Comparison of ENCODE assay signal across 17 mouse cellular contexts in genomic region chr3:100480251-100481005, GRCm38 (mm10). TPM values are rescaled to one million over a fixed set of nuclear protein-coding genes. Genes with fewer than 3 reads are reported as not detected.
DNase-seq lines count a peak whose midpoint lies in the region; ATAC-seq and TF ChIP-seq lines count a peak whose summit lies in the region.
"Had no signal": no experiment of that assay in that cellular context is flagged by ENCODE, and none has a peak within 500 bp of the region (broad histone marks: within the 10 kb centered on the region; RNA-seq: fewer than 3 reads in every experiment).

No protein-coding gene starts in this region.

- TF ChIP-seq CTCF in liver, postnatal 0 days (IDR thresholded peaks at IDR 0.05; ENCODE audit: low read depth), result no peak

- H3K4me3 ChIP-seq in liver, embryonic 11.5 days (ENCODE audit: low read depth, low read length), result no peak overlapping the region
- H3K4me3 ChIP-seq in liver, postnatal 0 days (ENCODE audit: low read depth, low read length), result no peak overlapping the region
- H3K4me3 ChIP-seq: limb, embryonic 10.5 days; lung, embryonic 15.5 days; neural tube, embryonic 15.5 days had no signal

- H3K4me1 ChIP-seq in liver, embryonic 11.5 days (replicated peaks; ENCODE audit: control insufficient read depth, insufficient read depth, low read length), result peaks cover 37% of the 10 kb centered on the region
- peaks cover 34% of the 10 kb centered on the region for H3K4me1 ChIP-seq in liver, postnatal 0 days (ENCODE audit: insufficient read depth)
- H3K4me1 ChIP-seq: lung, embryonic 15.5 days; neural tube, embryonic 15.5 days had no signal

- H3K9ac ChIP-seq in liver, embryonic 11.5 days (ENCODE audit: low read depth, low read length), result no peak overlapping the region
- H3K9ac ChIP-seq in liver, postnatal 0 days (replicated peaks), result no peak overlapping the region
- H3K9ac ChIP-seq: lung, embryonic 15.5 days; neural tube, embryonic 15.5 days had no signal

- 74% methylated on average over 7 of the region's 7 CpGs for WGBS in liver, embryonic 11.5 days
- 67% methylated on average over 7 of the region's 7 CpGs for WGBS in liver, postnatal 0 days (ENCODE audit: insufficient replicate concordance)

- H3K4me2 ChIP-seq in liver, embryonic 11.5 days, result peak overlapping the region; percentile 78; the same call in 1 of the 2 replicates
- peak overlapping the region; percentile 57 for H3K4me2 ChIP-seq in liver, postnatal 0 days (ENCODE audit: low read depth, low read length)
- H3K4me2 ChIP-seq: lung, embryonic 15.5 days; neural tube, embryonic 15.5 days had no signal

- no peak overlapping the region; the same call in 1 of the 2 replicates for H3K27ac ChIP-seq in liver, embryonic 11.5 days (ENCODE audit: low read depth, low read length)
- H3K27ac ChIP-seq in liver, postnatal 0 days (ENCODE audit: low read depth), result peak overlapping the region; percentile 0; the same call in 1 of the 2 replicates
- H3K27ac ChIP-seq: limb, embryonic 10.5 days; lung, embryonic 15.5 days; neural tube, embryonic 15.5 days had no signal

- no peaks in the 10 kb centered on the region for H3K9me3 ChIP-seq in liver, embryonic 11.5 days (ENCODE audit: control insufficient read depth, low read length)
- no peaks in the 10 kb centered on the region for H3K9me3 ChIP-seq in liver, postnatal 0 days (ENCODE audit: low read length)
- H3K9me3 ChIP-seq: limb, embryonic 10.5 days; lung, embryonic 15.5 days; neural tube, embryonic 15.5 days had no signal

- H3K36me3 ChIP-seq in liver, embryonic 11.5 days (ENCODE audit: control insufficient read depth, insufficient read depth, low read length), result no peaks in the 10 kb centered on the region
- H3K36me3 ChIP-seq in liver, postnatal 0 days (replicated peaks; ENCODE audit: insufficient read depth, low read length), result peaks cover 10% of the 10 kb centered on the region; the same call in 1 of the 2 replicates
- H3K36me3 ChIP-seq: limb, embryonic 10.5 days; lung, embryonic 15.5 days; neural tube, embryonic 15.5 days had no signal

- ATAC-seq in liver, embryonic 11.5 days (replicated peaks; ENCODE audit: low FRiP score), result no peak
- ATAC-seq in liver, postnatal 0 days, result no peak
- ATAC-seq: forebrain, embryonic 14.5 days had no signal

- no peak for DNase-seq in liver, embryonic 11.5 days (ENCODE audit: low spot score)
- DNase-seq in liver, result no peak
- DNase-seq in T-cell, adult 2 months (ENCODE audit: low spot score), result peak; percentile 74
- DNase-seq in liver, postnatal 0 days, result no peak
- peak; percentile 53 for DNase-seq in thymus, postnatal 4 days
- no peak for DNase-seq in B cell, adult 2 months
- DNase-seq in kidney, postnatal 10 days, result no peak
- DNase-seq: adrenal gland, adult 8-10 months; cerebellum, postnatal 36 days; heart, adult 11 months; kidney, adult 11 months; kidney, postnatal 25 days; right cerebral cortex, adult 18-20 months had no signal

- TF ChIP-seq EP300 in liver, postnatal 0 days (IDR thresholded peaks at IDR 0.05; ENCODE audit: low read depth), result no peak

- no peaks in the 10 kb centered on the region for H3K27me3 ChIP-seq in liver, embryonic 11.5 days (replicated peaks; ENCODE audit: control insufficient read depth, insufficient read depth, low read length)
- no peaks in the 10 kb centered on the region for H3K27me3 ChIP-seq in liver, postnatal 0 days (ENCODE audit: insufficient read depth, low read length)
- H3K27me3 ChIP-seq: lung, embryonic 15.5 days had no signal

RNA-seq across cellular contexts. Expression of gene Tent5c, which starts 8.7 kb away (rescaled TPM):
- polyA plus RNA-seq in liver, embryonic 11.5 days (2014; fragmentation: Nextera tagmentation; extraction: Ambion mirVana), result 10.5 and 11.3 TPM in 2 replicates
- polyA plus RNA-seq in liver, postnatal 0 days (2015; fragmentation: Nextera tagmentation; extraction: Ambion mirVana), result 30.7 and 32.5 TPM in 2 replicates

Comparison
In these comparisons a context has a peak if more than half of its experiments do, and no peak if none do; other contexts are left out.
1. DNase-seq: peak in T-cell, adult 2 months (single experiment) and thymus, postnatal 4 days (single experiment); none in liver, embryonic 11.5 days (single experiment), liver (single experiment), liver, postnatal 0 days (single experiment), B cell, adult 2 months (0 of 2) and kidney, postnatal 10 days (single experiment).